Mouse (Mus musculus) fibroblast of lung, adult 2 months (primary cell): ENCODE measurements around the gene Fut1.

ENCODE experiments used
- DNase-seq: peaks from one replicate; pipeline ENCODE4 v3.0.0-alpha.2; 2011; ENCODE audit warnings: low read depth

The Fut1 gene

GRCm38 (mm10) chr7:45617042-45617695, at the start of gene Fut1:
Gene Fut1 (plus strand): TSS chr7:45617289.
- no peak for DNase-seq

GRCm38 (mm10) chr7:45567780-45568516, 49.1 kb upstream of the Fut1 start:
- DNase-seq = peak; percentile 94

DNA sequence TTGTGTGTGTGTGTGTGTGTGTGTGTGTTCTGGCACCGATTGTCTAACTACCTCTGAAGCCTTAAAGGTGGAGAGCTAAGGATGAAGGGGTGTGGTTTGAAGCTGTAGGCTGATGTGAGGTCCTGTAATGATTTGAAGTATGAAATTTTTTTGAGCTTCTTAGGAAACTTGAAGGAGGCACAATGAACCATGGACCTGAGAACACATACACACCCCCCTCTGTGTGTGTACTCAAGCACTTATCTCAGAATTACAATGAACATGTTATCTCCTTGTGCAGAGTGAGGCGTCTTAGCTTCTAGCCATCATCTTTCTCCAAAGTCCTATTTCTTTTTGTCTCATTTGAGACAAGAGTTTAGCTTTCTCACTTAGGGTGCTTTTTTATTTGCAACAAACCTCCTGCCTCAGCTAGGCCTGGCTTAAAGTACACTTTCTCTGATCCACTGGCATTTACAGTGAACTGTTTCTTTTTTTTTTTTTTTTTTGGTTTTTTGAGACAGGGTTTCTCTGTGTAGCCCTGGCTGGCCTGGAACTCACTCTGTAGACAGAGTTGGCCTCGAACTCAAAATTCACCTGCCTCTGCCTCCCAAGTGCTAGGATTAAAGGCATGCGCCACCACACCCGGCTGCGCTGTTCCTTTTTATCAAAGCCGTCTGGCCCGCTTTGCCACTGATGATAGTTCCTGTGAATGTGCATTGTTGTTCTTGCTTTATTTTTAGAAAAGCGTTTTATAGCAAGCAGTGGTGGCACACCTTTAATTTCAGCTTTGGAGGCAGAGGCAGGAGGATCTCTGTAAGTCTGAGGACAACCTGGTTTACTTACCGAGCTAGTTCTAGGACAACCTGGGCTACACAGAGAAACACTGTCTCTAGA, 48.3 kb upstream of the Fut1 start:
- DNase-seq = no peak

DNA sequence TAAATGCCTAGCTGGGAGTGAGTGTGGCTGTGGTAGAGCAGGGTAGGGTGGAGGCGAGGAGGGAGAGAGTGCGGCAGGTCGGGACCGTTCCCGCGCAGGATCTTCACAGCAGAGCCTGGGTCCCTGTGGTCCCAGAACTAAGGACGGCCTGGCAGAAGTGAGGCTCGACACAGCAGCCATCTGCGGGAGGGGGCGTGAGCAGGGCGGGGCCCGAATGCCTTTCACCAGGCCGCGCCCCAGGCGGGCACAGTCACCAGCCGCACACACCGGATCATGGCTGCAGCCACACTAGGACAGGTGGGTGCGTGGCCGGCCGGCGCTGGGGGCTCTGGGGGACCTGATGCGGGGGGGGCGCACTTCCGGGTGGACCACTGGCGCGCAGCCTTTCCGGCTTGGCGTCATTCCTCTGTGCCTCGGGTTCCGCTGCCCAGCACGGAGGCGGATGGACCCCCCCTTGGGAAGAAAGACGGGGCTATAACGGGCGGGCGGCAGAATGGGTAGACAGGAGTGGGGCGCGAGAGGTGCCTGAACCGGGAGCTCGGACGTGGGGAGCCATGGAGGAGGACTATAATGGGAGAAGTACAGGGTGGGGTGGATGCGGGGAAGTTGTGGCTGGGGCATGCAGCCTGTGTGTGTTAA, 46.9 kb upstream of the Fut1 start, which contains the start of gene Bcat2:
Gene Bcat2, plus strand, starts transcription at position 51 of the 639 bp plus-strand sequence.
- DNase-seq = no peak

- DNase-seq = no peak
These were observed 45.1 kb upstream of the Fut1 start for GRCm38 (mm10) chr7:45571966-45572365.

- DNase-seq = no peak
These were observed 43.1 kb upstream of the Fut1 start for GRCm38 (mm10) chr7:45573954-45574353.

GRCm38 (mm10) chr7:45574472-45575379, 42.4 kb upstream of the Fut1 start:
- DNase-seq = no peak

- DNase-seq = no peak
These were observed 31.2 kb upstream of the Fut1 start for GRCm38 (mm10) chr7:45585923-45586322.

DNA sequence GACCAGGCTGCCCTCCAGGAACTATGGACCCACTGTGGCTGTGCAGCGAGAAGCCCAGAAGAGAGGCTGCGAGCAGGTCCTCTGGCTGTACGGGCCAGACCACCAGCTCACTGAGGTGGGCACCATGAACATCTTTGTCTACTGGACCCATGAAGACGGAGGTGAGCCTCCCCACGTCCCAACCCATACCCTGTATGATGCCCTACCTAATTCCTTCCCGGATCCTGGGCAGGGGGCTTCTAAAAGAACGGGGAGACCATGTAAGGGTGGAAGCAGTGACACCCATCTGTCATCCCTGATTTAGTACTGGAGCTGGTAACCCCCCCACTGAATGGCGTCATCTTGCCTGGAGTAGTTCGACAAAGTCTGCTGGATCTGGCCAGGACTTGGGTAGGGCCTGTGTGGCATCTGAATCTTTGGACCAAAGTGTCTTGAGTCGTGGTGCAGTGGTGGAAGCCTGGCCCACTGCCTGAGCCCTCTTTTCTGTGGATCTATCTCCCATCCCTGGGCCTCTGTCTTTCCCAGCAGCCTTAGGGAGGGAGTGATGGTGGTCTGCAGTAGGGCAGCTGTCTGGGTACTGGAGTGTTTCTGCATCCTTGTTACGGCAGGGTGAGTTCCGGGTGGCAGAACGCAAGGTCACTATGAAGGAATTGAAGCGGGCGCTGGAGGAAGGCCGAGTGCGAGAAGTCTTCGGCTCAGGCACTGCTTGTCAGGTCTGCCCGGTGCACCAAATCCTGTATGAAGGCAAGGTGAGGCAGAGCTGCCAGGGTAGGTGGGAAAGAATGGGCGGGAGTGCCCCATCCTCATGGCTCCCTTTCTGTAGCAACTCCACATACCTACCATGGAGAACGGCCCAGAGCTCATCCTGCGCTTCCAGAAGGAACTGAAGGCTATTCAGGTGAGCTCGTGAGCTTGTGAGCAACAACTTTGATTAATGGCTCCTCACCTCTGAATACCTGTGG, 29.2 kb upstream of the Fut1 start:
- DNase-seq = no peak

DNA sequence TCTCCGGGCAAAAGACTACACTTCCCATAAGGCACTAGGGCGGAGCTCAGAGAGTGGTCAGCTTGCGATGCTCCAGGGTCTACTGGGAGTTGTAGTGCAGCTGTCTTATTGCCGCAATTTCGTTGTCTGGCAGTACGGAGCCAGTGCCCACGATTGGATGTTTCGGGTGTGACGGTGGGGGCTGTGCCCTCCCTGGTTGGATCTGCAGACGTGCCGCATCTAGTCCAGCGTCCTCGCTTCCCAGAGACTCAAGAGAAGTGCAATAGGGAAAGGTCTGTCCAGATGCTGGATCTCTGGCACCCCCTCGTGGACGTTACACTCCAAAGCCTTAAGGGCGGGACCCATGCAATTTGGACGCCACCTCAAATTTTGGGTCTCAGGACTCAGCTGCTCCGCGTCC, 27.9 kb upstream of the Fut1 start:
- DNase-seq = peak; percentile 99

GRCm38 (mm10) chr7:45589898-45590297, 27.2 kb upstream of the Fut1 start:
- no peak for DNase-seq

- DNase-seq = no peak
These were observed 26.2 kb upstream of the Fut1 start for GRCm38 (mm10) chr7:45590874-45591273.

DNA sequence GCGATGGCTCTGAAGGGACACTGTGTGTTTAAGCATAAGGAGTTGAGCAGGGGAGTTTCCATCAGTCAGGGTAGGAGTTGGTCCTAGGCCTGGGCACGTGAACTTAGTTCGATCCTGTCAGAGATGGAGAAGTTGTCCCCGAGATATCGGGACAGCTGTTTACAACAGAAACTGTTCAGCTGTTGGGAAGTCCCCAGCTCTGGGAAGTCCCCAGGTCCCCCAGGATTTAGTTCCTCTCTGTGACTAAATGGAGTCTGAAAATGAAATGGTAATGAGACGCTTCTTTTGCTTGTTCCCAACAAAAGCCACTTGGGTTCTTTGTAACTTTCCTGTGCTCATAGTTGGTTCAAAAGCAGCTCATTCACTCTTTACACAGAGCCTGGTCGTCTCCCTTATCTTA, 25.2 kb upstream of the Fut1 start:
- DNase-seq = no peak

GRCm38 (mm10) chr7:45593118-45593815, 23.8 kb upstream of the Fut1 start:
- peak; percentile 75 for DNase-seq

GRCm38 (mm10) chr7:45595176-45595575, 21.9 kb upstream of the Fut1 start:
- DNase-seq = no peak

GRCm38 (mm10) chr7:45596107-45596506, 21.0 kb upstream of the Fut1 start:
- no peak for DNase-seq

- no peak for DNase-seq
These were observed 20.1 kb upstream of the Fut1 start for GRCm38 (mm10) chr7:45597013-45597412.

GRCm38 (mm10) chr7:45597527-45597926, 19.6 kb upstream of the Fut1 start:
- DNase-seq = no peak
